Mouse (Mus musculus): ENCODE results near the gene Fbxo7. TPM values are rescaled to one million over a fixed set of nuclear protein-coding genes. Genes with fewer than 3 reads are reported as not detected.

Fbxo7 gene
- polyA plus RNA-seq, 1 experiment from 2014 or later = 25.0 TPM

GRCm38 (mm10) chr10:86044066-86044465 lies 22.3 kb downstream of the Fbxo7 start:
- Histone ChIP-seq H3K9ac (no peak overlapping the region), H3K4me2 (replicated peaks) (no peak overlapping the region), H3K4me1 (no peaks in the 10 kb centered on the region), H3K27me3 (no peaks in the 10 kb centered on the region), H3K9me3 (no peaks in the 10 kb centered on the region), H3K36me3 (peaks cover 10% of the 10 kb centered on the region; the same call in 1 of the 2 replicates), H3K4me3 (no peak overlapping the region), H3K27ac (no peak overlapping the region)
- WGBS = 94% methylated on average over 8 of the region's 8 CpGs
- no peak for ATAC-seq (ENCODE audit: insufficient number of reproducible peaks, insufficient read depth, low FRiP score, low TSS enrichment)

- no peak for ATAC-seq (ENCODE audit: insufficient number of reproducible peaks, insufficient read depth, low FRiP score, low TSS enrichment)
- H3K4me3 ChIP-seq = no peak overlapping the region
- no peaks in the 10 kb centered on the region for H3K27me3 ChIP-seq
- H3K4me1 ChIP-seq = no peaks in the 10 kb centered on the region
- H3K27ac ChIP-seq = no peak overlapping the region
- peaks cover 6% of the 10 kb centered on the region; the same call in 1 of the 2 replicates for H3K36me3 ChIP-seq
- H3K4me2 ChIP-seq (replicated peaks) = no peak overlapping the region
- WGBS = 93% methylated on average over 1 of the region's 1 CpGs
- no peaks in the 10 kb centered on the region for H3K9me3 ChIP-seq
- no peak overlapping the region for H3K9ac ChIP-seq
Observed at GRCm38 (mm10) chr10:86046371-86046770, 24.6 kb downstream of the Fbxo7 start.

- no peaks in the 10 kb centered on the region for H3K4me1 ChIP-seq
- no peak overlapping the region for H3K9ac ChIP-seq
- H3K36me3 ChIP-seq = peaks cover 6% of the 10 kb centered on the region; the same call in 1 of the 2 replicates
- H3K9me3 ChIP-seq = no peaks in the 10 kb centered on the region
- no peak overlapping the region for H3K4me3 ChIP-seq
- ATAC-seq (ENCODE audit: insufficient number of reproducible peaks, insufficient read depth, low FRiP score, low TSS enrichment) = no peak
- H3K27me3 ChIP-seq = no peaks in the 10 kb centered on the region
- WGBS = 82% methylated on average over 9 of the region's 9 CpGs
- H3K27ac ChIP-seq = no peak overlapping the region
- no peak overlapping the region for H3K4me2 ChIP-seq (replicated peaks)
Observed at GRCm38 (mm10) chr10:86047786-86048185, 26.0 kb downstream of the Fbxo7 start.

- Histone ChIP-seq H3K4me3 (no peak overlapping the region), H3K27ac (no peak overlapping the region), H3K36me3 (peaks cover 6% of the 10 kb centered on the region; the same call in 1 of the 2 replicates), H3K4me2 (replicated peaks) (no peak overlapping the region), H3K9me3 (no peaks in the 10 kb centered on the region), H3K4me1 (no peaks in the 10 kb centered on the region), H3K9ac (no peak overlapping the region), H3K27me3 (no peaks in the 10 kb centered on the region)
- no peak for ATAC-seq (ENCODE audit: insufficient number of reproducible peaks, insufficient read depth, low FRiP score, low TSS enrichment)
- 75% methylated on average over 2 of the region's 2 CpGs for WGBS
Observed at GRCm38 (mm10) chr10:86050522-86050921, 28.8 kb downstream of the Fbxo7 start.

- ATAC-seq (ENCODE audit: insufficient number of reproducible peaks, insufficient read depth, low FRiP score, low TSS enrichment) = no peak
- no peak overlapping the region for H3K4me2 ChIP-seq (replicated peaks)
- H3K27me3 ChIP-seq = no peaks in the 10 kb centered on the region
- peaks cover under 1% of the 10 kb centered on the region; the same call in 1 of the 2 replicates for H3K36me3 ChIP-seq
- no peak overlapping the region for H3K4me3 ChIP-seq
- no peaks in the 10 kb centered on the region for H3K9me3 ChIP-seq
- H3K9ac ChIP-seq = no peak overlapping the region
- H3K27ac ChIP-seq = no peak overlapping the region
- WGBS = 81% methylated on average over 10 of the region's 10 CpGs
- H3K4me1 ChIP-seq = no peaks in the 10 kb centered on the region
Observed at GRCm38 (mm10) chr10:86052818-86053522, 31.2 kb downstream of the Fbxo7 start.

- Histone ChIP-seq H3K4me3 (no peak overlapping the region), H3K9ac (no peak overlapping the region), H3K27ac (no peak overlapping the region), H3K27me3 (no peaks in the 10 kb centered on the region), H3K4me1 (peaks cover 4% of the 10 kb centered on the region; the same call in 1 of the 2 replicates), H3K9me3 (no peaks in the 10 kb centered on the region), H3K4me2 (replicated peaks) (no peak overlapping the region), H3K36me3 (no peaks in the 10 kb centered on the region)
- 84% methylated on average over 8 of the region's 8 CpGs for WGBS
- no peak for ATAC-seq (ENCODE audit: insufficient number of reproducible peaks, insufficient read depth, low FRiP score, low TSS enrichment)
Observed at GRCm38 (mm10) chr10:86056297-86056903, 34.6 kb downstream of the Fbxo7 start.

- no peak overlapping the region for H3K27ac ChIP-seq
- WGBS = 65% methylated on average over 11 of the region's 11 CpGs
- no peak overlapping the region for H3K4me2 ChIP-seq (replicated peaks)
- H3K36me3 ChIP-seq = no peaks in the 10 kb centered on the region
- no peak overlapping the region for H3K9ac ChIP-seq
- no peaks in the 10 kb centered on the region for H3K27me3 ChIP-seq
- no peak for ATAC-seq (ENCODE audit: insufficient number of reproducible peaks, insufficient read depth, low FRiP score, low TSS enrichment)
- peaks cover 4% of the 10 kb centered on the region; the same call in 1 of the 2 replicates for H3K4me1 ChIP-seq
- H3K4me3 ChIP-seq = no peak overlapping the region
- peaks cover 3% of the 10 kb centered on the region for H3K9me3 ChIP-seq
Observed at GRCm38 (mm10) chr10:86057286-86057685, 35.5 kb downstream of the Fbxo7 start.

GRCm38 (mm10) chr10:86057712-86058111 lies 35.9 kb downstream of the Fbxo7 start:
- H3K4me2 ChIP-seq (replicated peaks) = no peak overlapping the region
- no peaks in the 10 kb centered on the region for H3K36me3 ChIP-seq
- WGBS = 59% methylated on average over 2 of the region's 2 CpGs
- H3K9me3 ChIP-seq = peaks cover 3% of the 10 kb centered on the region
- H3K4me3 ChIP-seq = no peak overlapping the region
- no peaks in the 10 kb centered on the region for H3K27me3 ChIP-seq
- no peak overlapping the region for H3K27ac ChIP-seq
- peaks cover 4% of the 10 kb centered on the region; the same call in 1 of the 2 replicates for H3K4me1 ChIP-seq
- ATAC-seq (ENCODE audit: insufficient number of reproducible peaks, insufficient read depth, low FRiP score, low TSS enrichment) = no peak
- H3K9ac ChIP-seq = no peak overlapping the region

GRCm38 (mm10) chr10:86060267-86060666 lies 38.5 kb downstream of the Fbxo7 start:
- 40% methylated on average over 3 of the region's 3 CpGs for WGBS
- H3K4me3 ChIP-seq = no peak overlapping the region
- no peak overlapping the region for H3K4me2 ChIP-seq (replicated peaks)
- no peaks in the 10 kb centered on the region for H3K36me3 ChIP-seq
- no peak overlapping the region for H3K9ac ChIP-seq
- H3K4me1 ChIP-seq = peaks cover 7% of the 10 kb centered on the region; the same call in 1 of the 2 replicates
- no peak for ATAC-seq (ENCODE audit: insufficient number of reproducible peaks, insufficient read depth, low FRiP score, low TSS enrichment)
- H3K27ac ChIP-seq = no peak overlapping the region
- peaks cover 3% of the 10 kb centered on the region for H3K9me3 ChIP-seq
- H3K27me3 ChIP-seq = no peaks in the 10 kb centered on the region

GRCm38 (mm10) chr10:86062261-86063017 lies 40.7 kb downstream of the Fbxo7 start:
- Histone ChIP-seq H3K27me3 (no peaks in the 10 kb centered on the region), H3K36me3 (no peaks in the 10 kb centered on the region), H3K9me3 (peaks cover 3% of the 10 kb centered on the region), H3K9ac (no peak overlapping the region), H3K4me3 (no peak overlapping the region), H3K4me2 (replicated peaks) (no peak overlapping the region), H3K4me1 (peaks cover 8% of the 10 kb centered on the region; the same call in 1 of the 2 replicates), H3K27ac (no peak overlapping the region)
- 72% methylated on average over 5 of the region's 5 CpGs for WGBS
- ATAC-seq (ENCODE audit: insufficient number of reproducible peaks, insufficient read depth, low FRiP score, low TSS enrichment) = no peak

GRCm38 (mm10) chr10:86063018-86063384 lies 41.2 kb downstream of the Fbxo7 start:
- Histone ChIP-seq H3K27me3 (no peaks in the 10 kb centered on the region), H3K36me3 (no peaks in the 10 kb centered on the region), H3K9me3 (peaks cover 3% of the 10 kb centered on the region), H3K4me3 (no peak overlapping the region), H3K4me1 (peaks cover 13% of the 10 kb centered on the region; the same call in 1 of the 2 replicates), H3K27ac (no peak overlapping the region), H3K4me2 (replicated peaks) (no peak overlapping the region), H3K9ac (no peak overlapping the region)
- 94% methylated on average over 8 of the region's 8 CpGs for WGBS
- ATAC-seq (ENCODE audit: insufficient number of reproducible peaks, insufficient read depth, low FRiP score, low TSS enrichment) = no peak
